Mouse (Mus musculus): Measurements from ENCODE around the gene Fgf22.

- TF ChIP-seq GATA1 (IDR thresholded peaks at IDR 0.05; ENCODE audit: borderline replicate concordance, low read length) (0 out of 3 replicates have a peak, but pooled peaks have one; percentile 59), FLI1 (IDR thresholded peaks at IDR 0.05; ENCODE audit: low read length) (no peak)
These were observed 48.9 kb upstream of the Fgf22 start for GRCm38 (mm10) chr10:79705951-79706350.

All from megakaryocyte, embryonic 14.5 days (primary cell).